Mouse (Mus musculus): ENCODE data around the gene Aspscr1.

- TF ChIP-seq CEBPB (IDR thresholded peaks at IDR 0.05; ENCODE audit: insufficient read depth, poor library complexity, severe bottlenecking): peak; percentile 96
- TF ChIP-seq MYOD1 (IDR thresholded peaks at IDR 0.05; ENCODE audit: control insufficient read depth in 1 of 3, insufficient read length in 2 of 3, low read depth in 2 of 3): no peak
- TF ChIP-seq TCF12 (IDR thresholded peaks at IDR 0.05; ENCODE audit: insufficient read depth, poor library complexity, severe bottlenecking): no peak
- no peak for TF ChIP-seq MAX (IDR thresholded peaks at IDR 0.05; ENCODE audit: low read depth)
- peak; percentile 93 for TF ChIP-seq POLR2A (IDR thresholded peaks at IDR 0.05; ENCODE audit: insufficient read length, low read depth)
- no peak for TF ChIP-seq E2F4 (IDR thresholded peaks at IDR 0.05; ENCODE audit: insufficient read depth)
- no peak for TF ChIP-seq MYOG (IDR thresholded peaks at IDR 0.05; ENCODE audit: control insufficient read depth in 1 of 3, insufficient read depth in 1 of 3, insufficient read length in 2 of 3, low read depth in 2 of 3)
- TF ChIP-seq USF1 (IDR thresholded peaks at IDR 0.05; ENCODE audit: low read depth): no peak
Measured at GRCm38 (mm10) chr11:120643601-120643987, 29.2 kb upstream of the Aspscr1 start, which contains the start of gene Pycr1.

Data from myocyte (in vitro differentiated cells).